Mouse (Mus musculus): ENCODE data around the gene 4930452B06Rik.

DNA sequence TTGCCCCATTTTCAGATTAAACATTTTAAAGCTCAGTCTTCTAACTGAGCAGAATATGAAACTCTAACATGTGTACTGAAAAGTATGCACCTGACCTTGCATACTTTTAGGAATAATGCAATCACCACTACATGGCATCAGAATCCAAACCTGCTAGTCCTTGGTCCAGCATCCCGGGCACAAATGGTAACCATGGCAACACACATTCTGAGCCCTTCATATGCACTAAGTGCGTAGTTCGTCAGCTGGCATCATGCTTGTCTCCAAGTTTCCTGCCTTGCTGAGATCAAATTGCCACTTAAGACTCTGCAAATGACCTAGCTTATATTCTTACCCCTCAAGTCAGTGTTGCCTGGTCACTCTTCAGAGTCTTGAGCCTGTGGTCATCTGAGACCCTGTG is 243.2 kb downstream of the 4930452B06Rik start:
- TF ChIP-seq CTCF (IDR thresholded peaks at IDR 0.05; ENCODE audit: extremely low read depth, insufficient read depth, insufficient read length, insufficient replicate concordance) (no peak), POLR2A (IDR thresholded peaks at IDR 0.05; ENCODE audit: low read depth, low read length) (no peak)

Data from spleen, adult 2 months (tissue).